Mouse (Mus musculus) heart, adult 2 months (tissue): ENCODE measurements around the gene Timm13. TPM values are rescaled to one million over a fixed set of nuclear protein-coding genes. Genes with fewer than 3 reads are reported as not detected.
A peak's percentile ranks its signal among the peaks of the same experiment; 100 is the strongest.

Source experiments
- DNase-seq, 2 experiments: peaks; one replicate each; pipeline ENCODE4 v3.0.0; 2021
- H3K27ac ChIP-seq: fragments of 200-600 bp; 2 replicates; pipeline ENCODE4 v1.8.1; 2022
- H3K27me3 ChIP-seq: fragments of 200-500 bp; 2 replicates; pipeline ENCODE4 v1.6.1; 2012; ENCODE audit warnings: mild to moderate bottlenecking, low read length, inconsistent platforms, mixed read lengths; ENCODE audit not compliant: control insufficient read depth, insufficient read depth
- H3K36me3 ChIP-seq: fragments of 200-500 bp; 2 replicates; pipeline ENCODE4 v1.6.1; 2012; ENCODE audit warnings: low read length, inconsistent platforms; ENCODE audit not compliant: control insufficient read depth, insufficient read depth
- H3K4me1 ChIP-seq: fragments of 200-500 bp; 2 replicates; pipeline ENCODE4 v1.6.1; 2011; ENCODE audit warnings: low read length; ENCODE audit not compliant: control insufficient read depth, insufficient read depth
- H3K4me3 ChIP-seq: fragments of 200-600 bp; 2 replicates; pipeline ENCODE4 v1.8.1; 2022
- H3K79me2 ChIP-seq: fragments of 200-500 bp; replicated peaks from 2 replicates; pipeline ENCODE4 v1.6.1; 2012; ENCODE audit warnings: mild to moderate bottlenecking, inconsistent platforms, low read length, moderate library complexity, mixed read lengths; ENCODE audit not compliant: control insufficient read depth, insufficient read depth
- H3K9ac ChIP-seq: fragments of 200-500 bp; 2 replicates; pipeline ENCODE4 v1.6.1; 2012; ENCODE audit warnings: low read depth, mild to moderate bottlenecking, control low read depth, inconsistent platforms, low read length, mixed read lengths
- CTCF ChIP-seq: fragments of 200-600 bp; IDR thresholded peaks from 2 replicates; pipeline ENCODE4 v1.8.1; 2022; ENCODE audit warnings: antibody characterized with exemption, mild to moderate bottlenecking, moderate library complexity
- EP300 ChIP-seq: fragments of 200-500 bp; IDR thresholded peaks from 2 replicates; pipeline ENCODE4 v1.6.1; 2011; ENCODE audit warnings: low read depth, low read length, control low read depth; ENCODE audit not compliant: insufficient read depth
- POLR2A ChIP-seq: fragments of 200-500 bp; IDR thresholded peaks from 2 replicates; pipeline ENCODE4 v1.6.1; 2011; ENCODE audit warnings: mild to moderate bottlenecking, low read depth, low read length, control low read depth; ENCODE audit not compliant: insufficient read depth
- WGBS: fragments of 180-500 bp; shearing (Covaris S2); methylation state at CpG from one replicate; pipeline ENCODE4 v1.1.7; 2018; 5-methylcytosine and 5-hydroxymethylcytosine counted together
- intact Hi-C: fragments of 180-260 bp; cut with DNase I; formaldehyde crosslinking; loops from one replicate; pipeline ENCODE4 v1.15.1; 2025
- polyA plus RNA-seq: library from polyadenylated mRNA; depleted of rRNA; stranded (reverse); fragments of >200 nt; gene quantifications from 2 replicates; pipeline ENCODE4 v1.2.3, GENCODE M21; 2012
- total RNA-seq, 2 experiments: library from RNA; stranded (reverse); gene quantifications; 2 replicates each; pipeline ENCODE4 v1.2.3; 2021

Gene Timm13
- total and polyA plus RNA-seq, 3 experiments: 126 to 188 (median 133) TPM

DNA sequence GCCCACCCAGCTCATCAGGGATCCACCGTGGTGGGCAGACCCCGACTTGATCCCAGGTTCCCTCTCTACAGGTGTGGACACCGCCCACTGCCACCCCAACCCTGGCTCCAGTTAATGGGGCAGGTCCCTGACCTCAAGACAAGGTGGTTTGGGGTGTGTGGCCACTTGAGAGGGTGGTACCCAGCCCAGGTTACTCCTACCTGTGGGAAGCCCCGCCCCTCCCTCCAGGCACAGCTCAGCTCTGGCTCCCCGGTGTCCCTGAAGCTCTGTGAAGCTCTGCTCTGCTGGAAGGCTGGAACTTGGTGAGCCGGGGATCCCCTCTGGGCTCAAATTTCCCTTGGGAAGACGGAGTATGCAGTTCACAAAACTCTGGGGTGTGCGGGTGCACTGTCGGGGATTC is 29.2 kb downstream of the Timm13 start, which contains the start of gene Tmprss9:
Tmprss9 (plus strand) TSS at position 268 of the 400 bp plus-strand sequence.
- H3K4me1 ChIP-seq: no peaks in the 10 kb centered on the region
- no peaks in the 10 kb centered on the region for H3K27me3 ChIP-seq
- H3K9ac ChIP-seq: no peak within 1 kb of the TSS
- WGBS: 30% methylated on average over 9 of the region's 9 CpGs
- intact Hi-C loops: no loop called here
- no peaks in the 10 kb centered on the region for H3K36me3 ChIP-seq
- no peak for DNase-seq
- TF ChIP-seq EP300 (no peak), CTCF (no peak), POLR2A (no peak)
- no peak within 1 kb of the TSS for H3K4me3 ChIP-seq
- no peak within 1 kb of the TSS for H3K27ac ChIP-seq
- no peaks in the 10 kb centered on the region for H3K79me2 ChIP-seq

DNA sequence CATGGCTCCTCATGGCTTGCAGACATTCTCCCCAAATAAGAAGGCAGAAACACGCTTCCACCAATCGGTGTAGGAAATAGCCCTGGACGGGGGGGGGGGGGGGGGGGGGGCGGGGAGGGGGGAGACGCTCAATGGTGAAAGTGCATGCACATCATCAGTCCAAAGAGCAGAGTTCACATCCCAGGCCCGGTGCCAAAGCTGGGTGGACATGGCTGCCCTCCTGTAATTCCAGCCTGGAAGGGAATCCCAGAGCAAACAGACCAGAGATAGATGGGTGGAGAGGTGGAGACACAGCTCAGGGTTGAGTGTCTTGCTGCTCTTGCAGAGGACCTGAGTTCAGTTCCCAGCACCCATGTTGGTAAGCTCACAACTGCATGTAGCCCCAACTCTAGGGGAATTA is 29.8 kb downstream of the Timm13 start:
- Histone ChIP-seq H3K4me1 (no peaks in the 10 kb centered on the region), H3K27ac (no peak overlapping the region), H3K9ac (no peak overlapping the region), H3K36me3 (no peaks in the 10 kb centered on the region), H3K79me2 (no peaks in the 10 kb centered on the region), H3K4me3 (no peak overlapping the region), H3K27me3 (no peaks in the 10 kb centered on the region)
- WGBS: 66% methylated on average over 3 of the region's 6 CpGs
- DNase-seq: no peak
- TF ChIP-seq POLR2A (no peak), EP300 (no peak), CTCF (no peak)
- intact Hi-C loops: no loop called here

DNA sequence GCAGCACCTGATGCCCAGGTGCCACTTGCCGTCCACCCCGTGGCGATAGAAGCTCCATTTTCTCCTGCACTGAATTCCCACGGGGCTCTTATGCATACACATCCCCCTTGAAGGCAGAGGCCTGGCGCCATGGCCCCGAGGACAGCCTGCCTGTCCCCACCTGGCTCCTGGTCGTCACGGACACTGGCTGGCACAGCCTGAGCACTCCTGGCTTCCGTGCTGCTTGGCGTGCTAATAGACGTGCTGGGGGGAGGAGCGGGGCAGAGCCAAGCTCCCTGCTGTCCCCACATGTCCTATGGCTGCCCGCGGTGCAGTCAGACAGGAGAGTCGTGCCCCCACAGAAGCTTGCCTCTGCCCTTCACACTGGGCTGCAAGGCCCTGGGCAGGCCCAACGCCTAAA is 36.3 kb downstream of the Timm13 start:
- WGBS: 72% methylated on average over 16 of the region's 16 CpGs
- no peaks in the 10 kb centered on the region for H3K36me3 ChIP-seq
- no peaks in the 10 kb centered on the region for H3K27me3 ChIP-seq
- H3K79me2 ChIP-seq: no peaks in the 10 kb centered on the region; the same call in 1 of the 2 replicates
- H3K4me3 ChIP-seq: no peak overlapping the region
- peak in 1 of 2 experiments; percentile 46 for DNase-seq
- no peaks in the 10 kb centered on the region for H3K4me1 ChIP-seq
- H3K27ac ChIP-seq: no peak overlapping the region
- TF ChIP-seq CTCF (no peak), POLR2A (no peak), EP300 (no peak)
- intact Hi-C loops: no loop called here
- H3K9ac ChIP-seq: no peak overlapping the region

DNA sequence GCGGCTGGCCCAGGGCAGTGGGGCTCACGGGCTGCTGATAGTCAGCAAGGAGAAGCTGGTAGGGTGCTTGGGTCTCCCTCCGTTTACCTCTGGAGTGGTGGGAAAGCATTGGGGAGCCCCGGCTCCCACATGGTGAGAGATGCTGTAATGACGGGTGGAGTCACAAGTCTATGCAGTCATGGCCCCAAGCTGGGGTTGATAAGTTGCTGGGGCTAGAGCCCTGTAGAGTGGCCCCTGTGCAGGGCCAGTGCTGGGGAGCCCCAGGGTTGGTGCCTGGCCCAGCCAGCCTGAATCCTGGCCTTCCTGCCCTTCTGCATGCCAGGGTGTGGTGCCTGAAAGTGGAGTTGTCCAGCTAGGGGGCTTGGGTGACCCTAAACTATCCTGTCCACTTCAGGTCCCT is 38.5 kb downstream of the Timm13 start:
- TF ChIP-seq POLR2A (no peak), EP300 (no peak), CTCF (no peak)
- Histone ChIP-seq H3K79me2 (peaks cover 1% of the 10 kb centered on the region; the same call in 1 of the 2 replicates), H3K4me1 (no peaks in the 10 kb centered on the region), H3K9ac (no peak overlapping the region), H3K27me3 (no peaks in the 10 kb centered on the region), H3K27ac (no peak overlapping the region), H3K4me3 (no peak overlapping the region), H3K36me3 (no peaks in the 10 kb centered on the region)
- no peak for DNase-seq
- intact Hi-C loops: no loop called here
- WGBS: 88% methylated on average over 5 of the region's 5 CpGs

DNA sequence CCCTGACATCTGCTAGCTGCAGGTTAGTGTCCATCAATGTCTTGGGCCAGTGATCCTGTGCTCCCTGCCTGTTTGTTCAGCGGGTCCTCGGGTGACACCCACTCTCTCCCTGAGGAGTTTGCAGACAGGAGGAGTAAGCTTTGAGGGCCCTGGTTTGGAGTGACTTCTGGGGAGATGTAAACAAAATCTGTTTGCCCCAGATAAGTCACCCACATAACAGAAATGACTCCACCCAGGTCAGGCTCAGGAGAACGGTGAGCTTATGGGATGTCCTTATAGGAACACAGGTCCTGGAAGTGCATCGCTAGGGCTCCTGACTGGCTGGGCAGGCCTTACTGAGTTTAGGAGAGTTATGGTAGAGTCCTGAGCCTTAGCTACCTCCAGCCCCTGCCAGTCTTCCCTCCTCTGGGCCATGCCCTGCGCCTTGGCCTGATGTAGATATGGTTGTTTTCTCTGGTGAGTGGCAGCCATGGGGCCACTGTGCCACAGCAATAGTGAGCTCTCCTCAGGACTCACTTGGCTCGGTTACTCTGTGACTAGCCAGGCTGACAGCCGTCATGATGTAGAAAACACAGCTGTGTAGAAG is 42.3 kb downstream of the Timm13 start:
- intact Hi-C loops: no loop called here
- Histone ChIP-seq H3K36me3 (no peaks in the 10 kb centered on the region), H3K27me3 (no peaks in the 10 kb centered on the region), H3K79me2 (peaks cover 1% of the 10 kb centered on the region; the same call in 1 of the 2 replicates), H3K4me1 (peaks cover 6% of the 10 kb centered on the region), H3K9ac (no peak overlapping the region), H3K27ac (no peak overlapping the region), H3K4me3 (no peak overlapping the region)
- TF ChIP-seq CTCF: no peak
- TF ChIP-seq EP300: no peak
- TF ChIP-seq POLR2A: no peak
- WGBS: 77% methylated on average over 7 of the region's 7 CpGs
- no peak for DNase-seq

DNA sequence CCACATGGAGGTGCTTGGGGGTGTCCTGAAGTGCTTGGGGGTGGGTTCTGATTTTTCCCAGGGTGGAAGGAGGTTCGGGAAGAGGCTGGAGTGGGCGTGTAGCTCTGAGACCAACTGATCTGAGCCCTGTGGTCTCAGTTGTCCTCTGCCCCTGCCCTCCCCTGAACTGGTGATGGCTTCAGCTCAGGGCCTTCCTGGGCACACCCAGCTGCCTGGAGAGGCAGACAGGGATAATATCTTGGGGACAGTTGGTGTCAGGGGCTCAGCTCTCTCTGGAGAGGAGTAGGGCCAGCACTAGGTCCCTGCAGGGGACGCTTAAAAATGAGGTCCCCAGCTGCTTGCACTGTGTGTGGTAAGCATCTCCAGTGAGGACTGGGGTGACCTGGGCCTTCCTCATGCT is 42.9 kb downstream of the Timm13 start:
- intact Hi-C loops: no loop called here
- no peak overlapping the region for H3K27ac ChIP-seq

More for the DNA sequence above, 42.9 kb downstream of the Timm13 start:
- H3K9ac ChIP-seq: no peak overlapping the region
- H3K4me1 ChIP-seq: peaks cover 6% of the 10 kb centered on the region
- TF ChIP-seq EP300 (no peak), CTCF (no peak), POLR2A (no peak)
- H3K27me3 ChIP-seq: no peaks in the 10 kb centered on the region
- WGBS: 74% methylated on average over 3 of the region's 3 CpGs
- no peak overlapping the region for H3K4me3 ChIP-seq
- H3K79me2 ChIP-seq: peaks cover 1% of the 10 kb centered on the region; the same call in 1 of the 2 replicates
- H3K36me3 ChIP-seq: no peaks in the 10 kb centered on the region
- no peak for DNase-seq
